Mouse (Mus musculus) stomach, embryonic 16.5 days (tissue): ENCODE measurements around the gene Emc1. TPM values are rescaled to one million over a fixed set of nuclear protein-coding genes. Genes with fewer than 3 reads are reported as not detected.

Source experiments
- ATAC-seq: fragments of 200-750 bp; cut with Nextera tagmentation; 2 replicates; pipeline ENCODE4 v1.8.0; 2017; ENCODE audit warnings: moderate number of reproducible peaks, moderate TSS enrichment; ENCODE audit not compliant: insufficient read depth, low FRiP score
- H3K27ac ChIP-seq: fragments of 300-500 bp; sonication (generic); 2 replicates; pipeline ENCODE4 v1.5.1; 2014; ENCODE audit warnings: low read length
- H3K27me3 ChIP-seq: fragments of 300-500 bp; sonication (generic); 2 replicates; pipeline ENCODE4 v1.6.1; 2014; ENCODE audit warnings: low read length, control low read depth, mixed read lengths; ENCODE audit not compliant: control insufficient read depth, insufficient read depth
- H3K36me3 ChIP-seq: fragments of 300-500 bp; sonication (generic); 2 replicates; pipeline ENCODE4 v1.6.1; 2014; ENCODE audit warnings: low read length; ENCODE audit not compliant: control insufficient read depth, insufficient read depth
- H3K4me1 ChIP-seq: fragments of 300-500 bp; sonication (generic); 2 replicates; pipeline ENCODE4 v1.6.1; 2014; ENCODE audit warnings: low read length, control low read depth, mixed read lengths; ENCODE audit not compliant: control insufficient read depth, insufficient read depth
- H3K4me2 ChIP-seq: fragments of 300-500 bp; sonication (generic); 2 replicates; pipeline ENCODE4 v1.6.1; 2014; ENCODE audit warnings: low read depth, low read length, mixed read lengths
- H3K4me3 ChIP-seq: fragments of 300-500 bp; sonication (generic); replicated peaks from 2 replicates; pipeline ENCODE4 v1.5.1; 2014; ENCODE audit warnings: mild to moderate bottlenecking, low read length
- H3K9ac ChIP-seq: fragments of 300-500 bp; sonication (generic); 2 replicates; pipeline ENCODE4 v1.6.1; 2014; ENCODE audit warnings: low read length
- H3K9me3 ChIP-seq: fragments of 300-500 bp; sonication (generic); replicated peaks from 2 replicates; pipeline ENCODE4 v1.6.1; 2016; ENCODE audit warnings: low read length, control low read depth; ENCODE audit not compliant: control insufficient read depth
- WGBS: fragments of 180-500 bp; shearing (Covaris S2); extraction: QIAGEN DNeasy Blood & Tissue Kit; methylation state at CpG from one replicate; pipeline ENCODE4 v1.1.7; 2014; 5-methylcytosine and 5-hydroxymethylcytosine counted together
- microRNA-seq: library from miRNA; unstranded; fragments of <30 nt; microRNA quantifications from one replicate; pipeline ENCODE4, GENCODE M21; 2016
- polyA plus RNA-seq: library from polyadenylated mRNA; unstranded; fragments of >200 nt; fragmentation: Nextera tagmentation; extraction: Ambion mirVana; gene quantifications from 2 replicates; pipeline ENCODE4 v1.2.1, GENCODE M21; 2015

The Emc1 gene
- polyA plus RNA-seq, 1 experiment from 2014 or later, result 24.8 TPM

- H3K9me3 ChIP-seq, result no peaks in the 10 kb centered on the region
- ATAC-seq, result no peak
- H3K27ac ChIP-seq, result no peak overlapping the region
- peaks cover 55% of the 10 kb centered on the region for H3K36me3 ChIP-seq
- no peak overlapping the region for H3K9ac ChIP-seq
- no peaks in the 10 kb centered on the region for H3K27me3 ChIP-seq
- H3K4me2 ChIP-seq, result no peak overlapping the region
- H3K4me3 ChIP-seq, result no peak overlapping the region
- H3K4me1 ChIP-seq, result no peaks in the 10 kb centered on the region
- WGBS, result 78% methylated on average over 5 of the region's 5 CpGs
Measured at GRCm38 (mm10) chr4:139400487-139400886, 48.1 kb downstream of the Emc1 start.

- H3K9me3 ChIP-seq, result no peaks in the 10 kb centered on the region
- no peak overlapping the region for H3K4me3 ChIP-seq
- ATAC-seq, result no peak
- H3K4me2 ChIP-seq, result no peak overlapping the region
- no peak overlapping the region for H3K9ac ChIP-seq
- peaks cover 43% of the 10 kb centered on the region for H3K36me3 ChIP-seq
- H3K27ac ChIP-seq, result no peak overlapping the region
- H3K27me3 ChIP-seq, result no peaks in the 10 kb centered on the region
- no peaks in the 10 kb centered on the region for H3K4me1 ChIP-seq
- 77% methylated on average over 14 of the region's 14 CpGs for WGBS
Measured at GRCm38 (mm10) chr4:139403214-139403613, 50.8 kb downstream of the Emc1 start.

GRCm38 (mm10) chr4:139411351-139411750 is 59.0 kb downstream of the Emc1 start:
- no peak overlapping the region for H3K27ac ChIP-seq
- no peaks in the 10 kb centered on the region for H3K27me3 ChIP-seq
- H3K4me3 ChIP-seq, result no peak overlapping the region
- WGBS, result 89% methylated on average over 3 of the region's 3 CpGs
- H3K4me1 ChIP-seq, result no peaks in the 10 kb centered on the region
- H3K36me3 ChIP-seq, result peaks cover 38% of the 10 kb centered on the region
- H3K9ac ChIP-seq, result no peak overlapping the region
- H3K4me2 ChIP-seq, result no peak overlapping the region
- no peak for ATAC-seq
- no peaks in the 10 kb centered on the region for H3K9me3 ChIP-seq

GRCm38 (mm10) chr4:139417868-139418267 is 65.5 kb downstream of the Emc1 start:
- WGBS, result 50% methylated on average over 1 of the region's 1 CpGs
- H3K27me3 ChIP-seq, result no peaks in the 10 kb centered on the region
- H3K4me1 ChIP-seq, result no peaks in the 10 kb centered on the region
- peaks cover 62% of the 10 kb centered on the region for H3K36me3 ChIP-seq
- no peak overlapping the region for H3K27ac ChIP-seq
- H3K4me2 ChIP-seq, result no peak overlapping the region
- H3K9me3 ChIP-seq, result no peaks in the 10 kb centered on the region
- no peak overlapping the region for H3K4me3 ChIP-seq
- no peak for ATAC-seq
- H3K9ac ChIP-seq, result no peak overlapping the region

GRCm38 (mm10) chr4:139421621-139422020 is 69.2 kb downstream of the Emc1 start:
- H3K4me3 ChIP-seq, result no peak overlapping the region
- H3K9me3 ChIP-seq, result no peaks in the 10 kb centered on the region
- no peak overlapping the region for H3K4me2 ChIP-seq
- H3K27ac ChIP-seq, result no peak overlapping the region
- no peak overlapping the region for H3K9ac ChIP-seq
- H3K27me3 ChIP-seq, result no peaks in the 10 kb centered on the region
- no peak for ATAC-seq
- H3K4me1 ChIP-seq, result no peaks in the 10 kb centered on the region
- 93% methylated on average over 7 of the region's 7 CpGs for WGBS
- peaks cover 60% of the 10 kb centered on the region for H3K36me3 ChIP-seq

GRCm38 (mm10) chr4:139422409-139422808 is 70.0 kb downstream of the Emc1 start:
- no peaks in the 10 kb centered on the region for H3K27me3 ChIP-seq
- no peak overlapping the region for H3K9ac ChIP-seq
- peaks cover 57% of the 10 kb centered on the region for H3K36me3 ChIP-seq
- H3K4me1 ChIP-seq, result no peaks in the 10 kb centered on the region
- no peak overlapping the region for H3K27ac ChIP-seq
- no peak for ATAC-seq
- WGBS, result 93% methylated on average over 2 of the region's 2 CpGs
- no peaks in the 10 kb centered on the region for H3K9me3 ChIP-seq
- no peak overlapping the region for H3K4me3 ChIP-seq
- H3K4me2 ChIP-seq, result no peak overlapping the region

GRCm38 (mm10) chr4:139423270-139423669 is 70.9 kb downstream of the Emc1 start:
- Histone ChIP-seq H3K9ac (no peak overlapping the region), H3K4me1 (no peaks in the 10 kb centered on the region), H3K36me3 (peaks cover 55% of the 10 kb centered on the region), H3K9me3 (no peaks in the 10 kb centered on the region), H3K4me3 (no peak overlapping the region), H3K27me3 (no peaks in the 10 kb centered on the region), H3K27ac (no peak overlapping the region), H3K4me2 (no peak overlapping the region)
- 67% methylated on average over 2 of the region's 2 CpGs for WGBS
- no peak for ATAC-seq

Small RNA genes lying within 50 kb of the gene (microRNA-seq; reads per million reads assigned to microRNA genes)
- 3.0 reads per million, percentile 16 among the genes with 10 or more reads in this experiment for gene Gm24245
- gene Gm25732, result 0.83 reads per million

Other genes with a start within 250 kb of the Emc1 start
- gene Minos1, start 221.5 kb upstream of the Emc1 start, polyA plus RNA-seq, result 442 and 560 TPM in 2 replicates
- gene Capzb, start 159.7 kb upstream of the Emc1 start, polyA plus RNA-seq, result 421 and 434 TPM in 2 replicates
- gene Pqlc2, start 41.9 kb upstream of the Emc1 start, polyA plus RNA-seq, result 14.8 and 18.4 TPM in 2 replicates
- gene Akr7a5, start 41.8 kb upstream of the Emc1 start, polyA plus RNA-seq, result 105 TPM in 2 replicates
- gene Mrto4, start within 50 bp of the Emc1 start, polyA plus RNA-seq, result 81.4 and 87.1 TPM in 2 replicates
- gene Ubr4, start within 50 bp of the Emc1 start, polyA plus RNA-seq, result 56.9 and 59.9 TPM in 2 replicates
- 1.8 and 2.4 TPM in 2 replicates for gene Iffo2, start 178.0 kb downstream of the Emc1 start, polyA plus RNA-seq